Mouse (Mus musculus) neural tube, embryonic 12.5 days (tissue): Measurements from ENCODE around the gene Fmo1. TPM values are rescaled to one million over a fixed set of nuclear protein-coding genes. Genes with fewer than 3 reads are reported as not detected.

Experiments
- ATAC-seq: fragments of 200-750 bp; cut with Nextera tagmentation; 2 replicates; pipeline ENCODE4 v1.8.0; 2017; ENCODE audit warnings: low read depth, mild to moderate bottlenecking, moderate TSS enrichment, moderate library complexity; ENCODE audit not compliant: low FRiP score
- H3K27ac ChIP-seq: fragments of 300-500 bp; sonication (generic); 2 replicates; pipeline ENCODE4 v1.5.1; 2016
- H3K27me3 ChIP-seq: fragments of 300-500 bp; sonication (generic); replicated peaks from 2 replicates; pipeline ENCODE4 v1.6.1; 2016; ENCODE audit warnings: mild to moderate bottlenecking
- H3K36me3 ChIP-seq: fragments of 300-500 bp; sonication (generic); 2 replicates; pipeline ENCODE4 v1.6.1; 2016; ENCODE audit warnings: mild to moderate bottlenecking
- H3K4me1 ChIP-seq: fragments of 300-500 bp; sonication (generic); 2 replicates; pipeline ENCODE4 v1.6.1; 2016
- H3K4me2 ChIP-seq: fragments of 300-500 bp; sonication (generic); replicated peaks from 2 replicates; pipeline ENCODE4 v1.6.1; 2016; ENCODE audit warnings: mild to moderate bottlenecking
- H3K4me3 ChIP-seq: fragments of 300-500 bp; sonication (generic); 2 replicates; pipeline ENCODE4 v1.5.1; 2016
- H3K9ac ChIP-seq: fragments of 300-500 bp; sonication (generic); 2 replicates; pipeline ENCODE4 v1.6.1; 2016; ENCODE audit warnings: mild to moderate bottlenecking
- H3K9me3 ChIP-seq: fragments of 300-500 bp; sonication (generic); 2 replicates; pipeline ENCODE4 v1.6.1; 2016; ENCODE audit warnings: mild to moderate bottlenecking
- WGBS: fragments of 180-500 bp; shearing (Covaris S2); methylation state at CpG from one replicate; pipeline ENCODE4 v1.1.7; 2016; 5-methylcytosine and 5-hydroxymethylcytosine counted together
- polyA plus RNA-seq: library from polyadenylated mRNA; unstranded; fragments of >200 nt; fragmentation: Nextera tagmentation; extraction: Ambion mirVana; gene quantifications from 2 replicates; pipeline ENCODE4 v1.2.1, GENCODE M21; 2016

The Fmo1 gene
- polyA plus RNA-seq = 10.3 and 10.4 TPM in 2 replicates

GRCm38 (mm10) chr1:162866280-162866681 is at the start of gene Fmo1:
Gene Fmo1 (minus strand): TSS chr1:162866610.
- Histone ChIP-seq H3K27me3 (no peaks in the 10 kb centered on the region), H3K27ac (no peak within 1 kb of the TSS), H3K4me2 (no peak within 1 kb of the TSS), H3K4me1 (0 out of 2 replicates have a peak, but pooled peaks cover 7% of the 10 kb centered on the region), H3K4me3 (no peak within 1 kb of the TSS), H3K9ac (no peak within 1 kb of the TSS), H3K36me3 (no peaks in the 10 kb centered on the region), H3K9me3 (no peaks in the 10 kb centered on the region)
- ATAC-seq = no peak
- WGBS = 39% methylated on average over 7 of the region's 7 CpGs

- H3K27me3 ChIP-seq = no peaks in the 10 kb centered on the region
- no peaks in the 10 kb centered on the region for H3K36me3 ChIP-seq
- no peaks in the 10 kb centered on the region for H3K9me3 ChIP-seq
- no peak overlapping the region for H3K27ac ChIP-seq
- no peak overlapping the region for H3K9ac ChIP-seq
- 87% methylated on average over 4 of the region's 4 CpGs for WGBS
- no peak overlapping the region for H3K4me2 ChIP-seq
- ATAC-seq = no peak
- H3K4me1 ChIP-seq = no peaks in the 10 kb centered on the region
- H3K4me3 ChIP-seq = no peak overlapping the region
Observed at GRCm38 (mm10) chr1:162914932-162915556, 48.6 kb upstream of the Fmo1 start.

- Histone ChIP-seq H3K4me3 (no peak overlapping the region), H3K27ac (no peak overlapping the region), H3K9me3 (no peaks in the 10 kb centered on the region), H3K4me1 (no peaks in the 10 kb centered on the region), H3K9ac (no peak overlapping the region), H3K4me2 (no peak overlapping the region), H3K27me3 (no peaks in the 10 kb centered on the region), H3K36me3 (no peaks in the 10 kb centered on the region)
- ATAC-seq = no peak
Observed at GRCm38 (mm10) chr1:162912085-162912484, 45.7 kb upstream of the Fmo1 start.

- WGBS = 70% methylated on average over 4 of the region's 4 CpGs
- no peaks in the 10 kb centered on the region for H3K9me3 ChIP-seq
- no peaks in the 10 kb centered on the region for H3K27me3 ChIP-seq
- H3K27ac ChIP-seq = no peak overlapping the region
- H3K4me3 ChIP-seq = no peak overlapping the region
- H3K4me2 ChIP-seq = no peak overlapping the region
- 0 out of 2 replicates have a peak, but pooled peaks have one; percentile 71 for ATAC-seq
- no peaks in the 10 kb centered on the region for H3K4me1 ChIP-seq
- no peak overlapping the region for H3K9ac ChIP-seq
- H3K36me3 ChIP-seq = no peaks in the 10 kb centered on the region
Observed at GRCm38 (mm10) chr1:162901879-162902278, 35.5 kb upstream of the Fmo1 start.

- 84% methylated on average over 14 of the region's 14 CpGs for WGBS
- Histone ChIP-seq H3K27me3 (no peaks in the 10 kb centered on the region), H3K4me1 (no peaks in the 10 kb centered on the region), H3K9ac (no peak within 1 kb of the TSS), H3K36me3 (no peaks in the 10 kb centered on the region), H3K4me3 (no peak within 1 kb of the TSS), H3K27ac (no peak within 1 kb of the TSS), H3K9me3 (no peaks in the 10 kb centered on the region), H3K4me2 (no peak within 1 kb of the TSS)
- ATAC-seq = no peak
Observed at GRCm38 (mm10) chr1:162897838-162898811, 31.7 kb upstream of the Fmo1 start, which contains the start of gene Fmo2. Gene Fmo2 (minus strand): TSS chr1:162898726.

GRCm38 (mm10) chr1:162895900-162896299 is 29.5 kb upstream of the Fmo1 start:
- Histone ChIP-seq H3K36me3 (no peaks in the 10 kb centered on the region), H3K9me3 (no peaks in the 10 kb centered on the region), H3K4me2 (no peak overlapping the region), H3K9ac (no peak overlapping the region), H3K4me1 (no peaks in the 10 kb centered on the region), H3K27ac (no peak overlapping the region), H3K27me3 (no peaks in the 10 kb centered on the region), H3K4me3 (no peak overlapping the region)
- ATAC-seq = peak; percentile 73
- WGBS = 48% methylated on average over 6 of the region's 6 CpGs

- H3K4me3 ChIP-seq = no peak overlapping the region
- ATAC-seq = no peak
- H3K27me3 ChIP-seq = no peaks in the 10 kb centered on the region
- H3K27ac ChIP-seq = no peak overlapping the region
- no peak overlapping the region for H3K4me2 ChIP-seq
- WGBS = 93% methylated on average over 6 of the region's 6 CpGs
- H3K36me3 ChIP-seq = no peaks in the 10 kb centered on the region
- H3K4me1 ChIP-seq = no peaks in the 10 kb centered on the region
- H3K9me3 ChIP-seq = no peaks in the 10 kb centered on the region
- H3K9ac ChIP-seq = no peak overlapping the region
Observed at GRCm38 (mm10) chr1:162893014-162893413, 26.6 kb upstream of the Fmo1 start.

GRCm38 (mm10) chr1:162891980-162892451 is 25.6 kb upstream of the Fmo1 start:
- 86% methylated on average over 6 of the region's 6 CpGs for WGBS
- Histone ChIP-seq H3K4me3 (no peak overlapping the region), H3K4me2 (no peak overlapping the region), H3K9me3 (no peaks in the 10 kb centered on the region), H3K36me3 (no peaks in the 10 kb centered on the region), H3K27me3 (no peaks in the 10 kb centered on the region), H3K27ac (no peak overlapping the region), H3K9ac (no peak overlapping the region), H3K4me1 (no peaks in the 10 kb centered on the region)
- ATAC-seq = no peak

- Histone ChIP-seq H3K9me3 (no peaks in the 10 kb centered on the region), H3K9ac (no peak overlapping the region), H3K4me2 (no peak overlapping the region), H3K27ac (no peak overlapping the region), H3K4me1 (no peaks in the 10 kb centered on the region), H3K4me3 (no peak overlapping the region), H3K36me3 (no peaks in the 10 kb centered on the region), H3K27me3 (no peaks in the 10 kb centered on the region)
- WGBS = 89% methylated on average over 12 of the region's 12 CpGs
- ATAC-seq = no peak
Observed at GRCm38 (mm10) chr1:162888646-162889045, 22.2 kb upstream of the Fmo1 start.

GRCm38 (mm10) chr1:162887644-162888043 is 21.2 kb upstream of the Fmo1 start:
- H3K27ac ChIP-seq = no peak overlapping the region
- ATAC-seq = no peak
- H3K9ac ChIP-seq = no peak overlapping the region
- no peaks in the 10 kb centered on the region for H3K27me3 ChIP-seq
- no peak overlapping the region for H3K4me3 ChIP-seq
- no peak overlapping the region for H3K4me2 ChIP-seq
- H3K4me1 ChIP-seq = no peaks in the 10 kb centered on the region
- no peaks in the 10 kb centered on the region for H3K9me3 ChIP-seq
- 93% methylated on average over 7 of the region's 7 CpGs for WGBS
- H3K36me3 ChIP-seq = no peaks in the 10 kb centered on the region

GRCm38 (mm10) chr1:162886138-162886816 is 19.9 kb upstream of the Fmo1 start:
- WGBS = 90% methylated on average over 11 of the region's 11 CpGs
- Histone ChIP-seq H3K4me1 (no peaks in the 10 kb centered on the region), H3K36me3 (no peaks in the 10 kb centered on the region), H3K9me3 (no peaks in the 10 kb centered on the region), H3K9ac (no peak overlapping the region), H3K4me2 (no peak overlapping the region), H3K27me3 (no peaks in the 10 kb centered on the region), H3K27ac (no peak overlapping the region), H3K4me3 (no peak overlapping the region)
- no peak for ATAC-seq

- no peak overlapping the region for H3K27ac ChIP-seq
- ATAC-seq = no peak
- no peaks in the 10 kb centered on the region for H3K27me3 ChIP-seq
- no peaks in the 10 kb centered on the region for H3K36me3 ChIP-seq
- WGBS = 82% methylated on average over 4 of the region's 4 CpGs
- H3K4me2 ChIP-seq = no peak overlapping the region
- H3K4me3 ChIP-seq = no peak overlapping the region
- H3K9me3 ChIP-seq = no peaks in the 10 kb centered on the region
- no peak overlapping the region for H3K9ac ChIP-seq
- no peaks in the 10 kb centered on the region for H3K4me1 ChIP-seq
Observed at GRCm38 (mm10) chr1:162882681-162883080, 16.3 kb upstream of the Fmo1 start.
